Mouse (Mus musculus): ENCODE measurements at regions not wholly inside any gene's neighbourhood (a gene's known extent, or its start where the extent isn't known, plus 50 kb on each side); places are given as distances from the start of the nearest gene placed in this dataset.
A peak's percentile ranks its signal among the peaks of the same experiment; 100 is the strongest.

DNA sequence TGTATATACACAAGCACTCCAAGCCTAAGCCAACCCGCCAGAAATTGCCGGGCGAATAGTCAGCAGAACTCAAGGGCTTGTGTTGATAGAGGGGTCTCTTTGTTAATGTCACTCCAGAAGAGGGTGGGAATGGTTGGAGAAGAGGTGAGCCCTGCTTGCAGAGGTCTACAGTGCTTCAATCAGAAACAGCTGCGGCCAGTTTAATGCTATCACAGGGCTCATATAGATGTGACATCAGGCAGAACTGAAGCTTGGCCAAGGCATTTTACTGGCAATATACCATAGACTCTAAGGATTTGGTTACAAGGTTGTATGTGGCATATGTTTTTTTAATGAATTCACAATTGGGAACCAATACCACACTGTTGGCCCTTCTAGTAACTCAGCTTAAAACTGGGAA, 787.4 kb downstream of the 5730522E02Rik start:
- H3K4me2 ChIP-seq: no peak overlapping the region
- ATAC-seq (ENCODE audit: insufficient read depth, low FRiP score, low read depth): no peak
- no peaks in the 10 kb centered on the region for H3K27me3 ChIP-seq (replicated peaks)
- H3K36me3 ChIP-seq: no peaks in the 10 kb centered on the region
- H3K4me3 ChIP-seq (replicated peaks): no peak overlapping the region
- no peaks in the 10 kb centered on the region for H3K4me1 ChIP-seq
- H3K27ac ChIP-seq: no peak overlapping the region
- 82% methylated on average over 4 of the region's 4 CpGs for WGBS
- H3K9ac ChIP-seq: no peak overlapping the region
- no peaks in the 10 kb centered on the region for H3K9me3 ChIP-seq

DNA sequence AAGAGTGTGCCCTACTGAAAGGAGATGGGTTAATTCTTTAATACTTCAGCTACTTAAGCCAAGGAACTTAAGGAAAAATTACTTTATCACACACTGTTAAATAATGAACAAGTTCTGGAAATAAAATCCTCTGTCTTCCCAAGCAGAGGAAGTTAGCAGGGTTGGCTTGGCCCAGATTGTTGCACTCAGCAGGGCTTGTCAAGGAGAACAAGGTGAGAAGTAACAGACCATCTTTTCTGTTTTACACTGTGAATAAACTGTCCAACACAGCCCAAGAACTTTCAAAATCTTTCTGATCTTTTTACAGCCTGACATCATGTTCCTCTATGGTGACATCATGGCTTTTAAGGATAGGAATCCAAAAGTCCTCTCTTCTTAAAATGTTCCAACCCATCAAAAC, 789.1 kb downstream of the 5730522E02Rik start:
- no peak overlapping the region for H3K4me3 ChIP-seq (replicated peaks)
- H3K4me2 ChIP-seq: no peak overlapping the region
- no peaks in the 10 kb centered on the region for H3K27me3 ChIP-seq (replicated peaks)
- no peaks in the 10 kb centered on the region for H3K9me3 ChIP-seq
- no peaks in the 10 kb centered on the region for H3K36me3 ChIP-seq
- H3K27ac ChIP-seq: no peak overlapping the region
- no peak overlapping the region for H3K9ac ChIP-seq
- no peak; the same call in 1 of the 2 replicates for ATAC-seq (ENCODE audit: insufficient read depth, low FRiP score, low read depth)
- H3K4me1 ChIP-seq: no peaks in the 10 kb centered on the region

DNA sequence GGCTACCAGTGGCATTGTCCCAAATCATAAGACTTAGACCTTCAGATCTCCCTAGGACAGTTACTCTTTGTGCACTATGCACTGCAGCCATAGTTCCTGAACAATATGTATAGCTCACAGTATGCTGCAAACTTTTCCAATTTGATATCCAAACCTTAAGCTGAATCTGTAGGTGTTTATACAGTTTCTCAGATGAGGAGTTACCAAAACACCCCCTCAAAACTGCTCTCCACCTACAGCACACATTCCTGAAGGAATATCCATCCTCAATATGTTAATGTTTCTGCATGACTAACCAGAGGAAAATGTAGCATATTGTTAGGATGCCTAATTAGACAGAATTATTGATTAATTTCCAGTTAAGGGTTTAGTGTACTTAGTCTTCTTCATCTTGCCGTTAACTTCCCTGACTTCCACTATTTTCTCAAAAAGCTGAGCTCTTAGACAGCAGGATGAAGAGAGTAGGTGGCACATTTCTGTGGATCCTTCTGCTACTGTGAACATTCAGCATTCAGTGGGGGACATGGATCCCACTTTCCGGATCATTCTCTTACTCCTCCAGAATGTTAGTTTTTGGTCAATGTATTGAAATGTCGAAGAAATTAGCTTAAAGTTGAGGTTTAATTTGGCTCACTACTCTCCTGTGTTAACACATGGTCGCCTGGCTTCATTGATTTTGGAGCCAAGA, 800.0 kb downstream of the 5730522E02Rik start:
- Histone ChIP-seq H3K9ac (no peak overlapping the region), H3K4me1 (no peaks in the 10 kb centered on the region), H3K27ac (no peak overlapping the region), H3K36me3 (no peaks in the 10 kb centered on the region), H3K4me3 (replicated peaks) (no peak overlapping the region), H3K4me2 (no peak overlapping the region), H3K27me3 (replicated peaks) (no peaks in the 10 kb centered on the region), H3K9me3 (no peaks in the 10 kb centered on the region)
- no peak for ATAC-seq (ENCODE audit: insufficient read depth, low FRiP score, low read depth)
- WGBS: 72% methylated on average over 4 of the region's 4 CpGs

DNA sequence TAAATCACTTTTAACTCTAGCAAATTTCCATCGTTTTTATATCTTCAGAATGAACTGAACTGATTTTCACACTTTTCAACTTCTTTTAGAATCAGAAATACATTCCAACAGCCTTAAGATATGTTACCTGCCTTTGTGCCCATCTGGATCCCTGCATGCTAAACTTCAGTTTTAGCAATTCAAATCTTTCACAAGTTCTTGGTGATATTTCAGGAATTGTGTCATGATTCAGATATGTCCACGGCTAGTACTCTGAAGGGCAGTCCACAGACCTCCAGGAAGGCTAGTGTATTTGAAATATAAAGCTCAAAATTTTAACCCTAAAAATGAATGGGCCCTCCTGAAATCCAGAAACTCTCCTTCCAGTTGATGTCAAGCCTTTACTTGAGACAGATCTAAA, 818.9 kb downstream of the 5730522E02Rik start:
- H3K4me3 ChIP-seq (replicated peaks): no peak overlapping the region
- H3K36me3 ChIP-seq: no peaks in the 10 kb centered on the region
- no peaks in the 10 kb centered on the region for H3K9me3 ChIP-seq
- ATAC-seq (ENCODE audit: insufficient read depth, low FRiP score, low read depth): no peak
- WGBS: 69% methylated on average over 2 of the region's 2 CpGs
- no peaks in the 10 kb centered on the region for H3K4me1 ChIP-seq
- no peaks in the 10 kb centered on the region for H3K27me3 ChIP-seq (replicated peaks)
- H3K27ac ChIP-seq: no peak overlapping the region
- H3K9ac ChIP-seq: no peak overlapping the region
- no peak overlapping the region for H3K4me2 ChIP-seq

DNA sequence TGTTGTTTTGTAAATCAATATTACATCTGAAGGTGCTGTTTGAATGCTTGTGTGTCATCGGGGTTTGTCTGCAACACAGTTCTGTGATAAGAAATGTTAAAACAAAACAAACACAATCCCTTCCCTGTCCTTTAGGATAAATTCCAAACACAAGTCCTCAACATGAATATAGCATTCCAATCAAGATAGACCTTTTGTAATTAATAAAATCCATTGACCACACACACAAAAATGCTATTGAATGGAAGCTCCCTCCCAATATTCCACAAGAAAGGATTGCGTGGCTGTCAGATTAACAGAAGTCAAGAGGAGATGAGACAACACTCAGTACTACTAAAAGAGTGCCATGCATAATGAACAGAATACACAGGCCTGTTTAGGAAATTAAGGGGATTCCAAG, 843.5 kb downstream of the 5730522E02Rik start:
- WGBS: 73% methylated on average over 2 of the region's 2 CpGs
- no peaks in the 10 kb centered on the region for H3K9me3 ChIP-seq
- no peak overlapping the region for H3K4me2 ChIP-seq
- no peak for ATAC-seq (ENCODE audit: insufficient read depth, low FRiP score, low read depth)
- no peaks in the 10 kb centered on the region for H3K27me3 ChIP-seq (replicated peaks)
- H3K36me3 ChIP-seq: no peaks in the 10 kb centered on the region
- H3K4me3 ChIP-seq (replicated peaks): no peak overlapping the region
- no peak overlapping the region for H3K9ac ChIP-seq
- no peak overlapping the region for H3K27ac ChIP-seq
- H3K4me1 ChIP-seq: no peaks in the 10 kb centered on the region

DNA sequence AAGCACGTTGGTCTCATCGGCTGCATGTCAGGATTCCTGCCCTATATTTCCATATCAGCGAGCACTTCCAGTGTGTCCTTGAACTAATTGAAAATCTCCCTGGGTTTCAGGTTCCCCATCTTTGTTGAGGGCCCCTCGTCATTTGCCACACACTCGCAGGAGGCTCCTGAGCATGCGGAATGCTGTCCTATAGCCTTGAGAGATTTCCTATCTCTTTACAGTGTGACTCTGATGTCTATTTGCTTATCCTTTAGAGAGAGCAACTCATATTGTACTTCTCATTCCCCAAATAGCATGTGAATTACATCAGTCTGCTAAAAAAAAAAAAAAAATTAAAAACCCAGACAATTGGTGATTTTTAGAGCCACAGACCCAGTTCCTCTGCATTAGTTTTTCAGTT, 845.1 kb downstream of the 5730522E02Rik start:
- ATAC-seq (ENCODE audit: insufficient read depth, low FRiP score, low read depth): no peak
- no peaks in the 10 kb centered on the region for H3K4me1 ChIP-seq
- H3K9ac ChIP-seq: no peak overlapping the region
- H3K27me3 ChIP-seq (replicated peaks): no peaks in the 10 kb centered on the region
- H3K27ac ChIP-seq: no peak overlapping the region
- H3K4me3 ChIP-seq (replicated peaks): no peak overlapping the region
- WGBS: 63% methylated on average over 6 of the region's 6 CpGs
- H3K4me2 ChIP-seq: no peak overlapping the region
- no peaks in the 10 kb centered on the region for H3K36me3 ChIP-seq
- H3K9me3 ChIP-seq: no peaks in the 10 kb centered on the region

DNA sequence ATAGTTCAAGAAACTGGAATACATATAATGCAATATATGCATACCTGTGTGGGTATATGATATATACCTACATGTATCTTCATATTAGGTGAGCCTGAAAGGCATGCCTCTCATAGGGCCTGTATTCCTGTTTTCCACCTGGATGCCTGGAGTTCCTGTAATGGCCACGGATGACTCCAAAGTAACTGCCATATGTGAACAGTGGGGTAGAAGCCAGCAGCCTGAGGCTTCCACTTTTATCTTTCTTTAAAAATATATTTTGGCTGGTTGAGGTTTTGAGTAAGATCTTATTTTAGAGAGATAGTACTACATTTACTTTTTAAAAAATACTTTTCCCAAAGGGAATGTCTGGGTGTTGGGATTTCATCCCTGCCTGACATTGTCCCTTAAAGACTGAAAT, 850.8 kb downstream of the 5730522E02Rik start:
- no peaks in the 10 kb centered on the region for H3K36me3 ChIP-seq
- H3K4me2 ChIP-seq: no peak overlapping the region
- peaks cover 7% of the 10 kb centered on the region; the same call in 1 of the 2 replicates for H3K4me1 ChIP-seq
- ATAC-seq (ENCODE audit: insufficient read depth, low FRiP score, low read depth): no peak
- no peak overlapping the region for H3K9ac ChIP-seq
- H3K27me3 ChIP-seq (replicated peaks): no peaks in the 10 kb centered on the region
- WGBS: 75% methylated on average over 1 of the region's 1 CpGs
- no peak overlapping the region for H3K27ac ChIP-seq
- H3K9me3 ChIP-seq: no peaks in the 10 kb centered on the region
- H3K4me3 ChIP-seq (replicated peaks): no peak overlapping the region

DNA sequence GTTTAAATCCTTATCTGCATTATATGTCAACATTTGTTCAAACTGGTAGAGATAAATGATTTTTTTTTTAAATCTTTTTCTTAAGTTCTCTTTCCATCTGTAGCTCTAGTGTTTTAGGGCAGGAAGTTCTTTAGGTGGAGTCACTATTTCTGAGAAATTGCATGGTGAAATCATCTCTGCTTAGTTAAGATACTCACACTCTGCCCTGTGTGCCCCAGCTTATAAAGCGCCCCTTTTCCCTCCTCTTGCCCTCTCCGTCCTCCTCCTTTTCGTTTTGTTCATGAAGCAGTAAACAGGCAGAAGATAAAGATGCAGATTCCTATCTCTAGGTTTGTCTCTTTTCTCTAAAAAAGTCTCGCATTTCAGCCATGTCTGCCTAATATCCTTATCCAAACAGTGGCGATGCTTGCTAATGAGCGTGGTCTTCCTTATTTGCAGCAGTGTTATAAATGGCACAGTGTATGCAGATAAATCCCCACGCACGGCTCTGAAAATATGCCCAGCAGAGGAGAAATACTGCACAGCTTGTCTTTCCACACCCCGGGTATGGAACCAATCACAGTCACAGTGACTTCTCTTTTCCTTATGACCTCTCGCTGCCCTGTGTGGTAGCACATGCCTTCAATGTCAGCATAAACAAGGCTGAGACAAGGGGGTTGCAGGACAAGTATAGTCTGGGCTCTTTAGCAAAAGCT, 852.7 kb downstream of the 5730522E02Rik start:
- H3K9me3 ChIP-seq: no peaks in the 10 kb centered on the region
- no peak; the same call in 1 of the 2 replicates for ATAC-seq (ENCODE audit: insufficient read depth, low FRiP score, low read depth)
- H3K9ac ChIP-seq: no peak overlapping the region
- H3K36me3 ChIP-seq: no peaks in the 10 kb centered on the region
- no peaks in the 10 kb centered on the region for H3K27me3 ChIP-seq (replicated peaks)
- peaks cover 7% of the 10 kb centered on the region; the same call in 1 of the 2 replicates for H3K4me1 ChIP-seq
- WGBS: 15% methylated on average over 10 of the region's 10 CpGs
- H3K27ac ChIP-seq: no peak overlapping the region
- peak overlapping the region; percentile 53 for H3K4me2 ChIP-seq
- peak overlapping the region; percentile 27 for H3K4me3 ChIP-seq (replicated peaks)

DNA sequence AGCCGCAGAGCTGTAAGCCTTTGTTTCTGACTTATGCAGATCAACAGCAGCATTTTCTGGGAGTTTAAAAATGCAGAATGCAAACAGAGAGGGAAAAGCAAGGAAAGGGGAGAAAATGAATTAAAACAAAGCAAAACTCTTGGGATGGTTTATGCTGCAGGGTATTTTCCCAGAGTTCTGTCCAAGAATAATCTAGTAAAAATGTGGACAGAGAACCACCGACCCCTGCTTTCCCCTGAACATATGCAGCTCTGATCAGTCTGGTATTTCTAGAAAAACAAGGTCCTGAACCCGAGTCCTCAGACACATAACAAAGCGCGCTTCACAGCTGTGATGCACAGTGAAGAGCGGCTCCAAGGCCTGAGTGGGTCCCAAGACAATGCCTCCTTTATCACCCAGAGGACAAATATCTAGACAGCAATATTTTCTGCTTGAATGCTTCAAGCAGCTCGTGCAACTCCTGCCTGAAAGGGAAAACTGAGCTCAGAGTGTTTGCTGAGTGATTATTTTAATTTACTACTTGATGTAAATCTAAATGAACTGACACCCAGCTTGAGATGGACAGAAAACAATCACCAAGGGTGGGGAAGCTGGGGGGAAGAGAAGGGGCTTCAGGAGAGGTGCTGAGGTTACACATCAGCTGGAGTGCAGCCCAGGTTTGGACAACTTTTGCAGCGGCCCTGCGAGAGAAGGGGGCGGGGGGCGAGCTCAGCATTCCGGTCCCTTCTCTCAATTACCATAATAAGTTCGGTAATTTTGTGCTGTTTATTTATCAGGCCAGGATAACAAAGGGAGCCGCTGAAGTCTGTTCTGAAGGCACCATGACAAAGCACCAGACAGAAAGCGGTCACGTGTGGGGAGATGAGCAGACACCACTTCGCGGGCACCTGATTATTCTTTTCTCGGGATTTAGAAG, 853.6 kb downstream of the 5730522E02Rik start:
- no peak for ATAC-seq (ENCODE audit: insufficient read depth, low FRiP score, low read depth)
- Histone ChIP-seq H3K4me2 (peak overlapping the region; percentile 53), H3K36me3 (no peaks in the 10 kb centered on the region), H3K9me3 (no peaks in the 10 kb centered on the region), H3K27ac (no peak overlapping the region), H3K27me3 (replicated peaks) (no peaks in the 10 kb centered on the region), H3K4me1 (peaks cover 7% of the 10 kb centered on the region; the same call in 1 of the 2 replicates), H3K4me3 (replicated peaks) (peak overlapping the region; percentile 27), H3K9ac (no peak overlapping the region)
- 12% methylated on average over 19 of the region's 19 CpGs for WGBS

DNA sequence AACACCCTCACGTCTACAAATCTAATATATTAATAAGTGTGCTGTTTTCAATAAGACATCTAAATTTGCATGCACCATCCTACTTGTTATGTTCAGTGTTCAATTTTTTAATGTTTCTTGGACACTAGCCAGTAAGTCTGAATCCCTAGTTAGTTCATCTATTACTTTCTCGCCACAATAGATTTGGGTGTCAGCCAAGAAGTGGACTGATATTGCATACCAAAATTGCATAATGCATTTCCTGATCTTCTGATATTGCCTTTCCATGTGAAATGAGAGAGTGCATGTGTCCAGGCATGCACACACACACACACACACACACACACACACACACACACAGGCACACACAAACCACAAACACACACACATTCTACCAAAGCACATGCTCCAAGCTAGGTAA, 874.9 kb downstream of the 5730522E02Rik start:
- Histone ChIP-seq H3K4me3 (replicated peaks) (no peak overlapping the region), H3K4me1 (no peaks in the 10 kb centered on the region), H3K27ac (no peak overlapping the region), H3K4me2 (no peak overlapping the region), H3K9ac (no peak overlapping the region), H3K9me3 (no peaks in the 10 kb centered on the region), H3K36me3 (no peaks in the 10 kb centered on the region), H3K27me3 (replicated peaks) (no peaks in the 10 kb centered on the region)
- ATAC-seq (ENCODE audit: insufficient read depth, low FRiP score, low read depth): no peak
- 62% methylated on average over 2 of the region's 2 CpGs for WGBS

DNA sequence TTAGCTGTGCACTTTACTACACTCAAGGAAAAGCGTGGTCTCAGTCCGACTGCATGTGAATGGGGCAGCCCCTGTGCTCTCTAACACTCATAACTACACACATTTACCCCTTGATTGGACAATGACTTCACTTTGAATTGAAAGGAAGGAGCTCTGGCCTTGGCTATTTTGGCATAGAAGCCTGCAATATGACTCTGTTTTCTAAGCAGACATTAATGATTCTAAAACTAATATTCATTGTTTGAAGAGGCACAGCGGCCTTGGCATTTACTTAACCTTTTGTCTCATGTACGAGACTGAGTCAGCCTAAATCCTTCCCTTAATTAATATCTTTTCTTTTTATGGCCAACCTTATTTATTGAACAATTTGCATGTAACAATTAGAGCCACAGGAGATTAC, 879.9 kb downstream of the 5730522E02Rik start:
- no peak for ATAC-seq (ENCODE audit: insufficient read depth, low FRiP score, low read depth)
- H3K27me3 ChIP-seq (replicated peaks): no peaks in the 10 kb centered on the region
- no peak overlapping the region for H3K4me2 ChIP-seq
- no peak overlapping the region for H3K27ac ChIP-seq
- H3K9ac ChIP-seq: no peak overlapping the region
- no peak overlapping the region for H3K4me3 ChIP-seq (replicated peaks)
- H3K36me3 ChIP-seq: no peaks in the 10 kb centered on the region
- 74% methylated on average over 4 of the region's 4 CpGs for WGBS
- no peaks in the 10 kb centered on the region for H3K9me3 ChIP-seq
- no peaks in the 10 kb centered on the region for H3K4me1 ChIP-seq

DNA sequence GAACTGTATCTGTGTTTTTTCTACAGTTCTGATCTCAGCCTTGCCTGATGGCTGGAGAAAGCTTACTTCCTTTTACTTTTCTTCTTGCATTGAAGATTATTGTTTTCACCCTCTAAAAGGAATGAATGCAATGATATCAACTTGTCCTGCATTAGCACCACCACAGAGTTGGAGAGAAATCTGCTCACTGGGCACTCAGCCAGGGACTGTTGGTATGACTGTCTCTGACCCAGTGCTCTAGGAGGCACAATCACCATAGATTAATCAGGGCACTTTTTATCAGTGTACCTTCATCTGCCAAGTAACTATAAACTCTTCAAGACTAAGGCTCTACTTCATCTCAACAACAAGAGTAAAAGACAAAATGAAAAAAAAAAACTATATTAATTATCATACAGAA, 888.1 kb downstream of the 5730522E02Rik start:
- H3K9ac ChIP-seq: no peak overlapping the region
- no peak overlapping the region for H3K27ac ChIP-seq
- no peaks in the 10 kb centered on the region for H3K9me3 ChIP-seq
- H3K4me2 ChIP-seq: no peak overlapping the region
- H3K4me1 ChIP-seq: no peaks in the 10 kb centered on the region
- H3K27me3 ChIP-seq (replicated peaks): no peaks in the 10 kb centered on the region
- H3K36me3 ChIP-seq: no peaks in the 10 kb centered on the region
- H3K4me3 ChIP-seq (replicated peaks): no peak overlapping the region
- no peak for ATAC-seq (ENCODE audit: insufficient read depth, low FRiP score, low read depth)

Measured in stomach, embryonic 15.5 days (tissue).